Mouse (Mus musculus) cerebellum, adult 2 months (tissue): Measurements from ENCODE around the gene Ptges3.

ENCODE experiments used
- CTCF ChIP-seq: fragments of 200-500 bp; IDR thresholded peaks from 2 replicates; pipeline ENCODE4 v1.5.1; 2011; ENCODE audit warnings: low read depth, mild to moderate bottlenecking, control low read depth, low read length, moderate library complexity, borderline replicate concordance; ENCODE audit not compliant: insufficient read depth
- POLR2A ChIP-seq: fragments of 200-500 bp; IDR thresholded peaks from 2 replicates; pipeline ENCODE4 v1.6.1; 2011; ENCODE audit warnings: low read length, control low read depth, borderline replicate concordance; ENCODE audit not compliant: insufficient read depth

DNA sequence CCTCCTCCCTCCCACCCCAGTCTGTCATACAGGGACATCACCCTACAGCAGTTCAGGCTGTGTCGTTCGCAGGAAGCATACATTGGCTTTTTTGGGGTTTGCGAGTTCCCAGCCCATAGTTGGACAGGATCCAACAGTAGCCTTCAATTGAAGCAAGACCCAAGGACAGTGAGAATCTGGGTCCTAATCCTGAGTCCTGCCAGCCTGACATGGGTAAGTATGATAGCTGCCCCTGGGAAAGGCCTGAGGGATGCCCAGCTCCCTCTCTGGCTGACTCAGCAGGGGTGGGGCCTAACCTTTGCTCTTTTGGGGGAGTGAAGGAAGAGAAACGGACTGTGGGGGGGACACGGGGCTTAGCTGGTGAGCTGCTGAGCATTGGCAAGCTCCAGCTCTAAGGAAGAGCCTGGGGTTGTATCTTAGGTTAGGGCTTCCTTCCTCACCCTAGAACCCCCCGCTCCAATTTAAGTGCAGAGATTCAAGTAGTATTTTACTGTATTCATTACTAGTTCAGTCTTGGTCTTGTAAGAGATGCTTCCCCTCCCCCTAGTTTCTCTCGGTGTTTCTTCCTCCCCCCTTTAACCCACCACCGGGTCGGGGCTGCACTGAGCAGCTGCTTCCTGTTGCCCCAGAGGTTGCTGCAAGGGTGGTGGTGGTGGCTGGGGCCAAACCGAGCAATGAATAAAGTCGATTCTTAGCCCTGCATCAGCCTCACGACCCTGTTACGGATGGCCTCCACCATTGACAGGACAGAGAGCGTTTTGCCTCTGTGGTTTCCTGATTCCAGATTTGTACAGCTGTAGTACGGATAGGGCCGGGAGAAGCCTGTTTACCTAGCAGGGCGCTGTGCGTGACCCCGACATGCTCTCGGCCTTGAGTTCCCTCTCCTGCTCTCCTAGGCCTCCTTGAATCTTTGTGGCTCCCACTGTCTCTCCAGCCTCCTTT is 33.1 kb downstream of the Ptges3 start, which contains the start of gene Baz2a:
- peak; percentile 48; the same call in 1 of the 2 replicates for TF ChIP-seq POLR2A
- no peak for TF ChIP-seq CTCF
